Mouse (Mus musculus) heart, embryonic 16.5 days (tissue): ENCODE data around the gene Gm20388. TPM values are rescaled to one million over a fixed set of nuclear protein-coding genes. Genes with fewer than 3 reads are reported as not detected.
A peak's percentile ranks its signal among the peaks of the same experiment; 100 is the strongest.

ENCODE experiments used
- ATAC-seq: fragments of 200-750 bp; cut with Nextera tagmentation; replicated peaks from 2 replicates; pipeline ENCODE4 v1.8.0; 2017; ENCODE audit warnings: moderate number of reproducible peaks; ENCODE audit not compliant: insufficient read depth, low FRiP score; ENCODE audit errors: extremely low read depth
- H3K27ac ChIP-seq: fragments of 300-500 bp; sonication (generic); 2 replicates; pipeline ENCODE4 v1.5.1; 2014; ENCODE audit warnings: mild to moderate bottlenecking, low read length, control low read depth, moderate library complexity
- H3K27me3 ChIP-seq: fragments of 300-500 bp; sonication (generic); 2 replicates; pipeline ENCODE4 v1.6.1; 2014; ENCODE audit warnings: low read length, mixed read lengths; ENCODE audit not compliant: control insufficient read depth, insufficient read depth
- H3K36me3 ChIP-seq: fragments of 300-500 bp; sonication (generic); 2 replicates; pipeline ENCODE4 v1.6.1; 2014; ENCODE audit not compliant: control insufficient read depth, insufficient read depth
- H3K4me1 ChIP-seq: fragments of 300-500 bp; sonication (generic); 2 replicates; pipeline ENCODE4 v1.6.1; 2014; ENCODE audit warnings: low read length, mixed read lengths; ENCODE audit not compliant: control insufficient read depth, insufficient read depth
- H3K4me2 ChIP-seq: fragments of 300-500 bp; sonication (generic); 2 replicates; pipeline ENCODE4 v1.6.1; 2014; ENCODE audit warnings: low read depth, mild to moderate bottlenecking, control low read depth, low read length
- H3K4me3 ChIP-seq: fragments of 300-500 bp; sonication (generic); 2 replicates; pipeline ENCODE4 v1.5.1; 2014; ENCODE audit warnings: mild to moderate bottlenecking, control low read depth, low read length
- H3K9ac ChIP-seq: fragments of 300-500 bp; sonication (generic); 2 replicates; pipeline ENCODE4 v1.6.1; 2014; ENCODE audit warnings: low read length, control low read depth
- H3K9me3 ChIP-seq: fragments of 300-500 bp; sonication (generic); replicated peaks from 2 replicates; pipeline ENCODE4 v1.6.1; 2016; ENCODE audit warnings: low read length; ENCODE audit not compliant: control insufficient read depth
- WGBS: fragments of 180-500 bp; shearing (Covaris S2); extraction: QIAGEN DNeasy Blood & Tissue Kit; methylation state at CpG from one replicate; pipeline ENCODE4 v1.1.7; 2014; 5-methylcytosine and 5-hydroxymethylcytosine counted together
- polyA plus RNA-seq: library from polyadenylated mRNA; unstranded; fragments of >200 nt; fragmentation: Nextera tagmentation; extraction: Ambion mirVana; gene quantifications from 2 replicates; pipeline ENCODE4 v1.2.1, GENCODE M21; 2015

Gene Gm20388
- polyA plus RNA-seq, 1 experiment from 2014 or later, result 4.5 TPM

DNA sequence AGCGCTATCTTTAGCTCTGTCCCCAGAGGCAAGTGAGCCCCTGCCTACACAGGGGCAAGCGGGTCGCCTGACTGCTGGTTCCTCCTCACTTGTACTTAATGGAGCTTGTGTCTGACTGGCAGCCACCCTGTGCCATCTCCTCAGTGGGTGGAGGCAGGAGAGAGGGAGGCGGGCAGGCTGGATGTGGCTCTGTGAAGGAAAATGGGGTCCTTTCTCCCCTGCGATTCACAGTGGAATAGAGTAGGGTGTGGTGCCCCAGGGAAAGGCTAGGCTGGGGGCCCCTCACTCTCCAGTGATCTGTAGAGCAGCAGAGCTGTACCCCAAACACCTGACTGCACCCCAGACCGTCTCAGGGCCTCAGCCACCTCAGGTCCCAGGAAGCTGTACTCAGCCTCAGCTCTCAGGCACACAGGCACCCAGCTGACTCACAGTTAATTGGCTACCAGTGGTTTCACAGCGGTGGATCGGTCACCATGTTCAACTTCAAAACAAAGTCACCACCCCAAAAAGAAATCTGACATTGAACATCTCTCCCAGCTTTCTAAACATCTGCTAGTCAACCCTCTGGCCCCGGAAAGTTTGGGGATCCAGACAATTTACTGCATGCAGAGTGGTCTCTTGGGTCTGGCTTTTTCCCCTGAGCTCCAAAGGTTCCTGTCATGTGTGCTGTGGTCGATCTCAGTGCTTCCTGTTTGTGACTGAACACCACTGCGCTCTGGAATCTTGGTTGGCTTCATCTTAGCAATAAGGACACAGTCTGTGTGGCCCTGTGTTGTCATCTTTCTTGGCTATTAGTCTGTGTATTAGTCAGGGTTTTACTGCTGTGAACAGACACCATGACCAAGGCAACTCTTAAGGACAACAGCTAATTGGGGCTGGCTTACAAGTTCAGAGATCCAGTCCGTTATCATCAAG is 2434.8 kb downstream of the Gm20388 start:
- 48% methylated on average over 12 of the region's 12 CpGs for WGBS
- peak overlapping the region; percentile 22; the same call in 1 of the 2 replicates for H3K27ac ChIP-seq
- no peak for ATAC-seq
- H3K9ac ChIP-seq, result peak overlapping the region; percentile 42; the same call in 1 of the 2 replicates
- H3K4me2 ChIP-seq, result no peak overlapping the region
- H3K4me1 ChIP-seq, result peaks cover 53% of the 10 kb centered on the region
- H3K36me3 ChIP-seq, result no peaks in the 10 kb centered on the region
- H3K9me3 ChIP-seq, result no peaks in the 10 kb centered on the region
- no peaks in the 10 kb centered on the region for H3K27me3 ChIP-seq
- H3K4me3 ChIP-seq, result no peak overlapping the region

- Histone ChIP-seq H3K4me1 (peaks cover 42% of the 10 kb centered on the region), H3K4me2 (no peak overlapping the region), H3K36me3 (no peaks in the 10 kb centered on the region), H3K9ac (no peak overlapping the region), H3K27ac (no peak overlapping the region), H3K9me3 (no peaks in the 10 kb centered on the region), H3K27me3 (peaks cover 2% of the 10 kb centered on the region; the same call in 1 of the 2 replicates), H3K4me3 (no peak overlapping the region)
- 0 out of 2 replicates have a peak, but pooled peaks have one; percentile 49 for ATAC-seq
- 48% methylated on average over 5 of the region's 5 CpGs for WGBS
Measured at GRCm38 (mm10) chr8:122347811-122348552, 2437.3 kb downstream of the Gm20388 start.

DNA sequence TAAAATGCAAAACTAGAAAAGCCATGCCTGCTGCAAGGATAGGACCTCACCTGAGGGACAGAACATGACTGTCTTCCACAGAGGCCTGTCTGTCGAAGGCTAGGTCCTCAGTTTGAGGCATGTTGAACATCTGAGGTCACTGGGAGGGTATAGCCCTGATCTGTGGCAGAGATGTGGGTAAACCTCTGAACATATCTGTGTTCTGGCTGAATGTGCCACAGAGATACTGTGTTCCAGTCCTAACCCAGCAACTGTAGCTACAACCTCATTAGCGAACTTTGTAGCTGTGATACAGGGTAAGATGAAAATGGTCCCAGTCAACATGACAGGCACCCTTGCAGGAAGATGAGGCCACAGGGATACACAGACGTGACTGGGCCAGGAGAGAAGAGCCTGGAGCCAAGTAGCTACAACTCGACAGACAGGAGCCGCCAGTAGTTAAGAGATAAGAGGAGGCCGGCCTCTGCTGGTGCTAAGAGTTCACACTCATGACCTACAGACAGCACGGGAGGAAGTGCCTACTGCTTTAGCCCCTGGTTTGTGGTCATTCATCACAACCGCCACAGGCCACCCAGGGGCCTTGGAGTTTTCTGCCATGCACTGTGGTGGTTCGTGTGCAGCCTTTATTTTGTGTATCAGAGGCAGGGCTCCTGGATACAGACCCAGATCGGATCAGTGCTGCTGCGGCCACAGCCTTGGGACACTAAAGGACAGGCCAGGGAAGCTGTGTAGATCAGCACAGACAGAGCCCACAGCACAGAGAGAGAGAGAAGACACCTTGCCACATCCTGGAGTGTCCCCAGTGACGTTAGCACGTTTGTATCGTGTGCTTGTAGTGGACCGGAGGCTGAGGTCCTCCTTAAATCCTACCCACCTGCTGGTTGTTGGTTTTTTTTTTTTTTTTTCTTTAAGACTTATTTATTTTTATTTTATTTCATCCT is 2439.0 kb downstream of the Gm20388 start:
- Histone ChIP-seq H3K36me3 (no peaks in the 10 kb centered on the region), H3K9ac (no peak overlapping the region), H3K27ac (peak overlapping the region; percentile 14; the same call in 1 of the 2 replicates), H3K27me3 (peaks cover 2% of the 10 kb centered on the region; the same call in 1 of the 2 replicates), H3K4me3 (no peak overlapping the region), H3K4me1 (peaks cover 27% of the 10 kb centered on the region), H3K4me2 (no peak overlapping the region), H3K9me3 (no peaks in the 10 kb centered on the region)
- peak; percentile 58 for ATAC-seq
- WGBS, result 22% methylated on average over 15 of the region's 15 CpGs

- ATAC-seq, result no peak
- Histone ChIP-seq H3K9me3 (no peaks in the 10 kb centered on the region), H3K27me3 (peaks cover 2% of the 10 kb centered on the region; the same call in 1 of the 2 replicates), H3K4me3 (no peak overlapping the region), H3K4me2 (no peak overlapping the region), H3K4me1 (peaks cover 19% of the 10 kb centered on the region), H3K27ac (no peak overlapping the region), H3K9ac (no peak overlapping the region), H3K36me3 (no peaks in the 10 kb centered on the region)
- 47% methylated on average over 11 of the region's 11 CpGs for WGBS
Measured at GRCm38 (mm10) chr8:122350309-122351089, 2439.9 kb downstream of the Gm20388 start.

DNA sequence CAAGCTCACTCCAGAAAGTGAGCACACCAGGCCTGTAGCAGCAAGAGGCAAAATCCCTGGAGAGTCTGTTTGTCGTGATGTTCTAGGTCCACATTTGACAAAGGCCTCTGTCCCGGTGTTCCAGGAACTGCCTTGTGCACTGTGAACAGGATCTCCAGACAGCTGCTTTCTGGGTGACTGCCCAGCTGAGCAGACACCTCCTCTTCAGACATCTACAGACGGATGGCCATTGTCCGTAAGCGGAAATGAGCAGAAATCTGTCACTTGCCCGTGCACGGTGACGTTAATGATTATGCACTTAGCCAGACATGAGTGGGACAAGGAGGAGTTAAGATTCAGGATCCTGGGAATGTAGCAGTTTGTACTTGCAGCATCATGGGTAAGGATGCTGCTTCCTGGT is 2443.5 kb downstream of the Gm20388 start:
- Histone ChIP-seq H3K4me2 (no peak overlapping the region), H3K4me3 (no peak overlapping the region), H3K9ac (no peak overlapping the region), H3K36me3 (no peaks in the 10 kb centered on the region), H3K27ac (no peak overlapping the region), H3K27me3 (peaks cover 4% of the 10 kb centered on the region; the same call in 1 of the 2 replicates), H3K4me1 (peaks cover 12% of the 10 kb centered on the region), H3K9me3 (no peaks in the 10 kb centered on the region)
- WGBS, result 69% methylated on average over 8 of the region's 8 CpGs
- ATAC-seq, result no peak

GRCm38 (mm10) chr8:122355642-122356606 is 2445.3 kb downstream of the Gm20388 start:
- 62% methylated on average over 9 of the region's 9 CpGs for WGBS
- peaks cover 4% of the 10 kb centered on the region; the same call in 1 of the 2 replicates for H3K27me3 ChIP-seq
- H3K9ac ChIP-seq, result no peak overlapping the region
- no peak overlapping the region for H3K4me3 ChIP-seq
- H3K4me2 ChIP-seq, result no peak overlapping the region
- no peak overlapping the region for H3K27ac ChIP-seq
- no peaks in the 10 kb centered on the region for H3K9me3 ChIP-seq
- ATAC-seq, result no peak
- H3K36me3 ChIP-seq, result no peaks in the 10 kb centered on the region
- no peaks in the 10 kb centered on the region for H3K4me1 ChIP-seq

GRCm38 (mm10) chr8:122357202-122357601 is 2446.6 kb downstream of the Gm20388 start:
- Histone ChIP-seq H3K36me3 (no peaks in the 10 kb centered on the region), H3K4me3 (no peak overlapping the region), H3K27me3 (0 out of 2 replicates have a peak, but pooled peaks cover 2% of the 10 kb centered on the region), H3K4me1 (no peaks in the 10 kb centered on the region), H3K4me2 (no peak overlapping the region), H3K9me3 (no peaks in the 10 kb centered on the region), H3K9ac (no peak overlapping the region), H3K27ac (no peak overlapping the region)
- ATAC-seq, result no peak
- WGBS, result 69% methylated on average over 11 of the region's 11 CpGs
